ENCODE assay signal across 14 mouse cellular contexts in the genomic region with DNA sequence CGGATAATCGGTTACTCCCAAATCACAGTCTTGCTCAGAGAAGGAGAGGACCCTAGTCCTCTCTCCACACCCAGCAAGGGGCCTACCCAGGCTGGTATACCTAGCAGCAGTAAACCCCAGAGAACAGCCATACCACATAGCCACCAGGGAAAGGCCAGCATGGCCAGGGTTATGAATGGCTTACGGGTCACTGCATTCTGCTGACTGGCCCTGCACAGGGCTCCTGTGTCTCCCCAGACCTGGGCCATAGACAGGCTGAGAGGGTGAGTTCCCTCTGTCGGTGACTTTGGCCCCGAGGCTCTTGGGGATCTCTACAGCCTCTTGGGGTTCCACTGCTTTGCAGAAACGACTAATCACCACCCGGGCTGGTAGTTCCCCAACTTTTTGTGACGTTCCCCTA. TPM values are rescaled to one million over a fixed set of nuclear protein-coding genes. Genes with fewer than 3 reads are reported as not detected.
DNase-seq lines count a peak whose midpoint lies in the region; ATAC-seq lines count a peak whose summit lies in the region.
"Had no signal": no experiment of that assay in that cellular context is flagged by ENCODE, and none has a peak within 500 bp of the region (broad histone marks: within the 10 kb centered on the region; RNA-seq: fewer than 3 reads in every experiment).

No protein-coding gene starts in this region.

- 72% methylated on average over 8 of the region's 8 CpGs for WGBS in hindbrain, embryonic 12.5 days
- WGBS in hindbrain, embryonic 11.5 days: 71% methylated on average over 8 of the region's 8 CpGs
- 62% methylated on average over 8 of the region's 8 CpGs for WGBS in hindbrain, embryonic 15.5 days
- 63% methylated on average over 8 of the region's 8 CpGs for WGBS in neural tube, embryonic 12.5 days

- no peak for ATAC-seq in hindbrain, embryonic 12.5 days (ENCODE audit: low FRiP score)
- ATAC-seq in hindbrain, embryonic 11.5 days (ENCODE audit: low FRiP score): no peak
- ATAC-seq in hindbrain, embryonic 15.5 days (ENCODE audit: low FRiP score, low read depth): no peak
- no peak for ATAC-seq in neural tube, embryonic 12.5 days (ENCODE audit: low FRiP score, low read depth)
- no peak for ATAC-seq in megakaryocyte-erythroid progenitor cell, adult 5-6 weeks (replicated peaks; ENCODE audit: low FRiP score, low TSS enrichment, poor library complexity, severe bottlenecking)

- no peak overlapping the region for H3K4me3 ChIP-seq in hindbrain, embryonic 12.5 days
- H3K4me3 ChIP-seq in hindbrain, embryonic 11.5 days (ENCODE audit: low read depth, low read length): no peak overlapping the region
- H3K4me3 ChIP-seq in hindbrain, embryonic 15.5 days: no peak overlapping the region
- no peak overlapping the region for H3K4me3 ChIP-seq in neural tube, embryonic 12.5 days
- H3K4me3 ChIP-seq: embryonic facial prominence, embryonic 12.5 days had no signal

- H3K9me3 ChIP-seq in hindbrain, embryonic 12.5 days (replicated peaks): no peaks in the 10 kb centered on the region
- H3K9me3 ChIP-seq in hindbrain, embryonic 11.5 days (ENCODE audit: control insufficient read depth, low read length): no peaks in the 10 kb centered on the region
- H3K9me3 ChIP-seq in hindbrain, embryonic 15.5 days: no peaks in the 10 kb centered on the region
- no peaks in the 10 kb centered on the region for H3K9me3 ChIP-seq in neural tube, embryonic 12.5 days
- H3K9me3 ChIP-seq: embryonic facial prominence, embryonic 12.5 days had no signal

- no peak overlapping the region for H3K9ac ChIP-seq in hindbrain, embryonic 12.5 days
- no peak overlapping the region for H3K9ac ChIP-seq in hindbrain, embryonic 11.5 days (ENCODE audit: low read depth, low read length)
- H3K9ac ChIP-seq in hindbrain, embryonic 15.5 days: no peak overlapping the region
- H3K9ac ChIP-seq in neural tube, embryonic 12.5 days: no peak overlapping the region
- H3K9ac ChIP-seq: embryonic facial prominence, embryonic 12.5 days had no signal

- H3K4me2 ChIP-seq in hindbrain, embryonic 12.5 days (replicated peaks): no peak overlapping the region
- H3K4me2 ChIP-seq in hindbrain, embryonic 11.5 days (replicated peaks; ENCODE audit: low read depth, low read length): no peak overlapping the region
- H3K4me2 ChIP-seq in hindbrain, embryonic 15.5 days: no peak overlapping the region
- no peak overlapping the region for H3K4me2 ChIP-seq in neural tube, embryonic 12.5 days (replicated peaks)
- H3K4me2 ChIP-seq: embryonic facial prominence, embryonic 12.5 days had no signal

- intact Hi-C loops in left cerebral cortex, postnatal 36 days (cut with DNase I): no loop called here

- H3K27ac ChIP-seq in hindbrain, embryonic 12.5 days: peak overlapping the region; percentile 82; the same call in 1 of the 2 replicates
- no peak overlapping the region for H3K27ac ChIP-seq in hindbrain, embryonic 11.5 days (ENCODE audit: low read depth, low read length)
- H3K27ac ChIP-seq in hindbrain, embryonic 15.5 days (replicated peaks): peak overlapping the region; percentile 75; the same call in 1 of the 2 replicates
- peak overlapping the region; percentile 34; the same call in 1 of the 2 replicates for H3K27ac ChIP-seq in neural tube, embryonic 12.5 days
- H3K27ac ChIP-seq: embryonic facial prominence, embryonic 12.5 days had no signal

- no peak for DNase-seq in hindbrain, embryonic 11.5 days (ENCODE audit: low spot score)
- peak; percentile 66 for DNase-seq in kidney, postnatal 14 days
- no peak for DNase-seq in left cerebral cortex, postnatal 36 days (ENCODE audit: low spot score in 2 of 2)
- DNase-seq: B cell, adult 2 months; cerebellum, adult 18-20 months; heart, adult 11 months; lung, postnatal 14 days; retina, postnatal 1 day had no signal

- H3K36me3 ChIP-seq in hindbrain, embryonic 12.5 days: 0 out of 2 replicates have a peak, but pooled peaks cover 10% of the 10 kb centered on the region
- H3K36me3 ChIP-seq in hindbrain, embryonic 11.5 days (ENCODE audit: control insufficient read depth, insufficient read depth, low read length): 0 out of 2 replicates have a peak, but pooled peaks cover 2% of the 10 kb centered on the region
- H3K36me3 ChIP-seq in hindbrain, embryonic 15.5 days: no peaks in the 10 kb centered on the region
- H3K36me3 ChIP-seq in neural tube, embryonic 12.5 days: peaks cover 8% of the 10 kb centered on the region

- H3K4me1 ChIP-seq in hindbrain, embryonic 12.5 days: peaks cover 66% of the 10 kb centered on the region
- H3K4me1 ChIP-seq in hindbrain, embryonic 11.5 days (replicated peaks; ENCODE audit: control insufficient read depth, insufficient read depth, low read length): peaks cover 8% of the 10 kb centered on the region
- peaks cover 59% of the 10 kb centered on the region for H3K4me1 ChIP-seq in hindbrain, embryonic 15.5 days (replicated peaks)
- peaks cover 58% of the 10 kb centered on the region for H3K4me1 ChIP-seq in neural tube, embryonic 12.5 days

- H3K27me3 ChIP-seq in hindbrain, embryonic 12.5 days: no peaks in the 10 kb centered on the region
- H3K27me3 ChIP-seq in hindbrain, embryonic 11.5 days (ENCODE audit: control insufficient read depth, insufficient read depth, low read length): no peaks in the 10 kb centered on the region
- no peaks in the 10 kb centered on the region for H3K27me3 ChIP-seq in hindbrain, embryonic 15.5 days
- H3K27me3 ChIP-seq in neural tube, embryonic 12.5 days (replicated peaks): no peaks in the 10 kb centered on the region
- H3K27me3 ChIP-seq: embryonic facial prominence, embryonic 12.5 days had no signal

RNA-seq across cellular contexts. Expression of a gene that starts 50.0 kb away (rescaled TPM):
- polyA plus RNA-seq in hindbrain, embryonic 12.5 days (2016; fragmentation: Nextera tagmentation; extraction: Ambion mirVana): 34.7 and 36.7 TPM in 2 replicates
- polyA plus RNA-seq in hindbrain, embryonic 11.5 days (2014; fragmentation: Nextera tagmentation; extraction: Ambion mirVana): 16.9 and 20.7 TPM in 2 replicates
- polyA plus RNA-seq in hindbrain, embryonic 15.5 days (2015; fragmentation: Nextera tagmentation; extraction: Ambion mirVana): 56.1 and 57.1 TPM in 2 replicates
- polyA plus RNA-seq in neural tube, embryonic 12.5 days (2016; fragmentation: Nextera tagmentation; extraction: Ambion mirVana): 26.0 and 38.1 TPM in 2 replicates
- 10 to 100 TPM; 30.5 to 36.2 TPM for total RNA-seq in left cerebral cortex, postnatal 36 days (2021)
- total RNA-seq in megakaryocyte-erythroid progenitor cell, adult 5-6 weeks (2014; fragmentation: Nextera tagmentation): 0.35 and 1.2 TPM in 2 replicates
- total RNA-seq in megakaryocyte-erythroid progenitor cell, adult 5-6 weeks (2017): 0.61 and 2.0 TPM in 2 replicates

RNA-seq across cellular contexts. Expression of a gene that starts 50.1 kb away (rescaled TPM):
- 19.1 and 20.5 TPM in 2 replicates for polyA plus RNA-seq in hindbrain, embryonic 12.5 days (2016; fragmentation: Nextera tagmentation; extraction: Ambion mirVana)
- polyA plus RNA-seq in hindbrain, embryonic 11.5 days (2014; fragmentation: Nextera tagmentation; extraction: Ambion mirVana): 16.5 and 19.3 TPM in 2 replicates
- 14.6 and 15.4 TPM in 2 replicates for polyA plus RNA-seq in hindbrain, embryonic 15.5 days (2015; fragmentation: Nextera tagmentation; extraction: Ambion mirVana)
- polyA plus RNA-seq in neural tube, embryonic 12.5 days (2016; fragmentation: Nextera tagmentation; extraction: Ambion mirVana): 11.5 and 18.0 TPM in 2 replicates
- total RNA-seq in left cerebral cortex, postnatal 36 days (2021): 1 to 10 TPM; 1.1 to 1.3 TPM
- total RNA-seq in megakaryocyte-erythroid progenitor cell, adult 5-6 weeks (2014; fragmentation: Nextera tagmentation): 6.4 and 8.6 TPM in 2 replicates
- 4.3 and 13.1 TPM in 2 replicates for total RNA-seq in megakaryocyte-erythroid progenitor cell, adult 5-6 weeks (2017)
- total RNA-seq: neutrophil, adult 5-6 weeks had no signal
